Mouse (Mus musculus) spleen, adult 2 months (tissue): ENCODE measurements at regions not wholly inside any gene's neighbourhood (a gene's known extent, or its start where the extent isn't known, plus 50 kb on each side); places are given as distances from the start of the nearest gene placed in this dataset.

Experiments used
- CTCF ChIP-seq: fragments of 200-500 bp; IDR thresholded peaks from 2 replicates; pipeline ENCODE4 v1.5.1; 2011; ENCODE audit warnings: mild to moderate bottlenecking, inconsistent platforms; ENCODE audit not compliant: insufficient read depth, insufficient read length, insufficient replicate concordance; ENCODE audit errors: extremely low read depth
- POLR2A ChIP-seq: fragments of 200-500 bp; IDR thresholded peaks from 2 replicates; pipeline ENCODE4 v1.6.1; 2011; ENCODE audit warnings: low read depth, low read length, inconsistent platforms

GRCm38 (mm10) chr8:34670930-34671715 lies 559.6 kb upstream of the Gm10131 start:
- TF ChIP-seq CTCF (no peak), POLR2A (no peak)
